Mouse (Mus musculus): ENCODE data around the gene Ugt1a7c. TPM values are rescaled to one million over a fixed set of nuclear protein-coding genes. Genes with fewer than 3 reads are reported as not detected.

The Ugt1a7c gene
- polyA plus RNA-seq, 1 experiment from 2014 or later, result 0.36 TPM

DNA sequence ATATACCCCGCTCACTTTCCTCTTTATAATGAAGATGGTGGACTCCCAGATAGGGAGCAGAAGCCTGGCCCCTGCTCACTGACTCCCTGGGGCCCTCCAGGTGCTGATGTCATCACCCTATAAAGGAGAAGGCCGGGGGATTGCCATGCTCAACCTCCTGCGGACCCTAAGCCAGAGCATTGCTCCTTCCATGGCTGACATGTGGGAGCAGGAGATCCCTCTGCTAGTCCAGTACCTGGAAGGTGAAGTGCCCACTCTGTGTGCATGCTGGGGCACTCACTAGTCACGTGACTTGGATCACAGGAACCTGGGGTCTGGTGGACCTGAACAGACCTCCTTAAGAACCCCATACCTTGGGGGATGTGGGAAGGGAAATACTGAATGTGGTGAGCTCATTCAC, 145.7 kb downstream of the Ugt1a7c start:
- Histone ChIP-seq H3K36me3 (replicated peaks) (no peaks in the 10 kb centered on the region), H3K27me3 (replicated peaks; ENCODE audit: low read depth, poor library complexity, severe bottlenecking) (no peaks in the 10 kb centered on the region), H3K4me1 (no peaks in the 10 kb centered on the region), H3K9me3 (peaks cover 95% of the 10 kb centered on the region), H3K27ac (replicated peaks) (no peak overlapping the region), H3K4me3 (no peak overlapping the region)
- no peak for DNase-seq (ENCODE audit: low spot score)
- WGBS, result 74% methylated on average over 4 of the region's 4 CpGs

- WGBS, result 68% methylated on average over 5 of the region's 5 CpGs
- H3K36me3 ChIP-seq (replicated peaks), result no peaks in the 10 kb centered on the region
- H3K27me3 ChIP-seq (replicated peaks; ENCODE audit: low read depth, poor library complexity, severe bottlenecking), result no peaks in the 10 kb centered on the region
- no peak overlapping the region for H3K27ac ChIP-seq (replicated peaks)
- H3K4me1 ChIP-seq, result no peaks in the 10 kb centered on the region
- DNase-seq (ENCODE audit: low spot score), result no peak
- no peak overlapping the region for H3K4me3 ChIP-seq
- peaks cover 96% of the 10 kb centered on the region for H3K9me3 ChIP-seq
Observed at GRCm38 (mm10) chr1:88243861-88244260, 149.0 kb downstream of the Ugt1a7c start.

- no peak for DNase-seq (ENCODE audit: low spot score)
- H3K27ac ChIP-seq (replicated peaks), result no peak overlapping the region
- H3K27me3 ChIP-seq (replicated peaks; ENCODE audit: low read depth, poor library complexity, severe bottlenecking), result no peaks in the 10 kb centered on the region
- peaks cover 96% of the 10 kb centered on the region for H3K9me3 ChIP-seq
- WGBS, result 77% methylated on average over 6 of the region's 6 CpGs
- H3K4me3 ChIP-seq, result no peak overlapping the region
- H3K36me3 ChIP-seq (replicated peaks), result no peaks in the 10 kb centered on the region
- no peaks in the 10 kb centered on the region for H3K4me1 ChIP-seq
Observed at GRCm38 (mm10) chr1:88245881-88246280, 151.0 kb downstream of the Ugt1a7c start.

- no peak for DNase-seq (ENCODE audit: low spot score)
- H3K27ac ChIP-seq (replicated peaks), result no peak overlapping the region
- H3K36me3 ChIP-seq (replicated peaks), result no peaks in the 10 kb centered on the region
- peaks cover 97% of the 10 kb centered on the region for H3K9me3 ChIP-seq
- 47% methylated on average over 6 of the region's 6 CpGs for WGBS
- no peak overlapping the region for H3K4me3 ChIP-seq
- H3K4me1 ChIP-seq, result no peaks in the 10 kb centered on the region
- no peaks in the 10 kb centered on the region for H3K27me3 ChIP-seq (replicated peaks; ENCODE audit: low read depth, poor library complexity, severe bottlenecking)
Observed at GRCm38 (mm10) chr1:88246386-88246785, 151.5 kb downstream of the Ugt1a7c start.

DNA sequence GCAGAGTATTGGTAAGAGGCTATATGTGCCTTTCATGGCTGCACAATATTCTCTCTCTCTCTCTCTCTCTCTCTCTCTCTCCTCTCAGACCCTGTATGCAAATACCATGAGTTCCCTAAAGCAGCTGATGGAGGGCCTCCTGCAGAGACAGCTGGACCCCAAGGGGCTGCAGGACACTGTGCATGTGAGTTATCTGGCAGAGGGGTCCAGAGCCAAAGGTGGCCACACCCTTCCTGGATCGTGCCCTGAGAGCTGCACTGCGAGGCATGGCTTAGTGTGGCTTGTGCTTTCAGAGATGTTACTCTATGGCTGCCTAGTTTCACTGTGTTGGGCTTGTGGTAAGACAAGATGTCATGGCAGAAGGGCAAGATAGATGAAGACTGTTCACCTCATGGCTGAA, 152.8 kb downstream of the Ugt1a7c start:
- Histone ChIP-seq H3K4me1 (no peaks in the 10 kb centered on the region), H3K9me3 (peaks cover 95% of the 10 kb centered on the region), H3K27me3 (replicated peaks; ENCODE audit: low read depth, poor library complexity, severe bottlenecking) (no peaks in the 10 kb centered on the region), H3K4me3 (no peak overlapping the region), H3K36me3 (replicated peaks) (no peaks in the 10 kb centered on the region), H3K27ac (replicated peaks) (no peak overlapping the region)
- WGBS, result 49% methylated on average over 2 of the region's 2 CpGs
- DNase-seq (ENCODE audit: low spot score), result no peak

GRCm38 (mm10) chr1:88248658-88249057, 153.8 kb downstream of the Ugt1a7c start:
- WGBS, result 71% methylated on average over 4 of the region's 4 CpGs
- peaks cover 96% of the 10 kb centered on the region for H3K9me3 ChIP-seq

DNA sequence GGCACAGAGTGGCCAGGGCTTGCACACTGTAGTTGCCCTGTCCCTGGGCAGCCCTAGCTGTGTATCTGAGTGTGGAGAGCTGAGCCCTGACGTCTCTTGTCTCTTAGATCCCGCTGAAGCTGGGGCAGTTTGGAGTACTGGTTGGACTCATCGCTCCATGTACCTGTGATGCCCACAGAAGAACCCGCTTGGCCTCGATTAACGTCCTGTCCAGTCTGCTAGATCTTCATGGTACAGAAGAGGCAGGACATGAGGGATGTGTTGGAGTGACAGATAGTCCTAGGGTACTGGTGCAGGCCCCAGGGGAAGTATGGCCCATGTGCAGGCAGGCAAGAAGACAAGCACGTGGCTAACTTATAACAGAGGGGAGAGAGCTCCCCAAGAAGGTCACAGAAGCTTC, 154.7 kb downstream of the Ugt1a7c start:
- H3K27ac ChIP-seq (replicated peaks), result no peak overlapping the region
- no peaks in the 10 kb centered on the region for H3K4me1 ChIP-seq
- no peak for DNase-seq (ENCODE audit: low spot score)
- no peak overlapping the region for H3K4me3 ChIP-seq
- H3K27me3 ChIP-seq (replicated peaks; ENCODE audit: low read depth, poor library complexity, severe bottlenecking), result no peaks in the 10 kb centered on the region
- no peaks in the 10 kb centered on the region for H3K36me3 ChIP-seq (replicated peaks)
- H3K9me3 ChIP-seq, result peaks cover 96% of the 10 kb centered on the region
- WGBS, result 79% methylated on average over 7 of the region's 7 CpGs

More at GRCm38 (mm10) chr1:88248658-88249057, 153.8 kb downstream of the Ugt1a7c start:
- no peak overlapping the region for H3K27ac ChIP-seq (replicated peaks)
- H3K36me3 ChIP-seq (replicated peaks), result no peaks in the 10 kb centered on the region
- DNase-seq (ENCODE audit: low spot score), result no peak
- no peak overlapping the region for H3K4me3 ChIP-seq
- H3K4me1 ChIP-seq, result no peaks in the 10 kb centered on the region
- H3K27me3 ChIP-seq (replicated peaks; ENCODE audit: low read depth, poor library complexity, severe bottlenecking), result no peaks in the 10 kb centered on the region

GRCm38 (mm10) chr1:88250023-88250422, 155.2 kb downstream of the Ugt1a7c start:
- Histone ChIP-seq H3K4me1 (no peaks in the 10 kb centered on the region), H3K27ac (replicated peaks) (no peak overlapping the region)
- 83% methylated on average over 5 of the region's 5 CpGs for WGBS

GRCm38 (mm10) chr1:88253106-88253505, 158.2 kb downstream of the Ugt1a7c start:
- H3K4me1 ChIP-seq, result no peaks in the 10 kb centered on the region
- DNase-seq (ENCODE audit: low spot score), result no peak
- H3K27ac ChIP-seq (replicated peaks), result no peak overlapping the region
- H3K27me3 ChIP-seq (replicated peaks; ENCODE audit: low read depth, poor library complexity, severe bottlenecking), result no peaks in the 10 kb centered on the region
- 73% methylated on average over 8 of the region's 8 CpGs for WGBS
- H3K9me3 ChIP-seq, result peaks cover 98% of the 10 kb centered on the region
- no peaks in the 10 kb centered on the region for H3K36me3 ChIP-seq (replicated peaks)
- H3K4me3 ChIP-seq, result no peak overlapping the region

More at GRCm38 (mm10) chr1:88250023-88250422, 155.2 kb downstream of the Ugt1a7c start:
- H3K27me3 ChIP-seq (replicated peaks; ENCODE audit: low read depth, poor library complexity, severe bottlenecking), result no peaks in the 10 kb centered on the region
- peaks cover 96% of the 10 kb centered on the region for H3K9me3 ChIP-seq
- no peak overlapping the region for H3K4me3 ChIP-seq
- no peaks in the 10 kb centered on the region for H3K36me3 ChIP-seq (replicated peaks)
- no peak for DNase-seq (ENCODE audit: low spot score)

GRCm38 (mm10) chr1:88253540-88253939, 158.7 kb downstream of the Ugt1a7c start:
- no peaks in the 10 kb centered on the region for H3K27me3 ChIP-seq (replicated peaks; ENCODE audit: low read depth, poor library complexity, severe bottlenecking)
- H3K36me3 ChIP-seq (replicated peaks), result no peaks in the 10 kb centered on the region
- no peak overlapping the region for H3K4me3 ChIP-seq
- 69% methylated on average over 6 of the region's 6 CpGs for WGBS
- H3K4me1 ChIP-seq, result no peaks in the 10 kb centered on the region
- peaks cover 98% of the 10 kb centered on the region for H3K9me3 ChIP-seq
- DNase-seq (ENCODE audit: low spot score), result no peak
- no peak overlapping the region for H3K27ac ChIP-seq (replicated peaks)

DNA sequence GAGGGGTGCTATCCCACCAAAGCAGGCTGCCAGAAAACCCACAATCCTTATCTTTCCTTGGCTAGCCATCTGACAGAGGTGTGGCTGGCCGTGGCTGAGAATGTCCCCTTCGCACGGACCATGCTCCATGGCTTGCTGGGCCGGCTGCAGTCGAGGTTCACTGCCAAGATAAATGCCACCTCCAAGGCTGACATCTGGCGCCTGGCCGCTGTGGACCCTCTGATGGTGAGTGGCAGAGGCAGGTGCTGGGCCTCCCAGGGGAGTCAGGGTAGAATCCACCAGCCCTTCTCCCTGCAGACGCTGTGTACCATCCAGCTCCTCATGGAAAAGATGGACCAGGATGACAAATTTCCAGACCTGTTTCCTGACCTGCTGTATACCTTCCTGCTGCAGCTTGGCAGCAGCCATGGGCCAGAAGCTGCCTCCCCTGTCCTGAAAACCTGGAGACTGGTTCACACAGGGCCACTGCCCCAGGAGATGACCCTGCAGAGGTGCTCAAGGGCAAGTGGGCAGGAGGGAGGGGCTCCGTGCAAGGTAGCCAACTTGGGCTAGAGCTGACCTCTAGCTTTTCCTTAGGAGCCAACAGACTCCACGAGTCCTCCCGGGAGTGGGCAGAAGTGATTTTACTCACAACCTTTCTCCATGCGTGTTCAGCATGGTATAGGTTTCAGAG, 160.1 kb downstream of the Ugt1a7c start:
- no peak for DNase-seq (ENCODE audit: low spot score)
- no peaks in the 10 kb centered on the region for H3K27me3 ChIP-seq (replicated peaks; ENCODE audit: low read depth, poor library complexity, severe bottlenecking)
- H3K36me3 ChIP-seq (replicated peaks), result peaks cover 9% of the 10 kb centered on the region
- H3K4me1 ChIP-seq, result no peaks in the 10 kb centered on the region
- WGBS, result 87% methylated on average over 12 of the region's 12 CpGs
- no peak overlapping the region for H3K4me3 ChIP-seq
- H3K9me3 ChIP-seq, result peaks cover 95% of the 10 kb centered on the region
- H3K27ac ChIP-seq (replicated peaks), result no peak overlapping the region

DNA sequence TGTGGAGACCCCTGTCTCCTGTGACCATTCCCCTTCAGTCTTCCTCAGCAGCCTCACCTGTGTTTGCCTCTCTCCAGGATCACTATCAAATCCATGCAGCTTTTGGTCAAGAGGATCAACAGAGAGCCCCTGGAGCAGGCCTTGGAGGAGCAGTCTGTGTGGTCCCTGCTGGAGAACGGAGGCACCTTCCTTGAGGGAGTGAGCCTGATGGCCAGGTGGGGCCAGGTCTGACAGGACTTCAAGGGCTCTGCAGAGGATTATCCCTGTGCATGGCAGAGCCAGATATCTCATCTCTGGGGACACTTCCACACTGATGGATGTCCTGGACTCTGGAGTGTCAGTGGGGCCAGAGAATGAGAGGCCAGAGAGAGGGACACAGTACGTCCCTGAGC, 160.6 kb downstream of the Ugt1a7c start:
- H3K9me3 ChIP-seq, result peaks cover 95% of the 10 kb centered on the region
- H3K36me3 ChIP-seq (replicated peaks), result peaks cover 14% of the 10 kb centered on the region
- no peak for DNase-seq (ENCODE audit: low spot score)
- no peak overlapping the region for H3K27ac ChIP-seq (replicated peaks)
- no peaks in the 10 kb centered on the region for H3K27me3 ChIP-seq (replicated peaks; ENCODE audit: low read depth, poor library complexity, severe bottlenecking)
- WGBS, result 57% methylated on average over 2 of the region's 2 CpGs
- H3K4me1 ChIP-seq, result no peaks in the 10 kb centered on the region
- H3K4me3 ChIP-seq, result no peak overlapping the region

- H3K9me3 ChIP-seq, result peaks cover 95% of the 10 kb centered on the region
- no peaks in the 10 kb centered on the region for H3K4me1 ChIP-seq
- 79% methylated on average over 13 of the region's 13 CpGs for WGBS
- no peak overlapping the region for H3K4me3 ChIP-seq
- H3K36me3 ChIP-seq (replicated peaks), result peaks cover 21% of the 10 kb centered on the region
- H3K27ac ChIP-seq (replicated peaks), result no peak overlapping the region
- DNase-seq (ENCODE audit: low spot score), result no peak
- H3K27me3 ChIP-seq (replicated peaks; ENCODE audit: low read depth, poor library complexity, severe bottlenecking), result no peaks in the 10 kb centered on the region
Observed at GRCm38 (mm10) chr1:88255989-88256754, 161.3 kb downstream of the Ugt1a7c start.
